Mouse (Mus musculus) 3134 (cell line): ENCODE data around the gene P2rx6.
"Not testable (repeated sequence)": the region's sequence is repeated elsewhere in the genome, so short reads cannot be mapped to it uniquely, and the experiment has no call there.

Experiments
- DNase-seq: peaks from one replicate; pipeline ENCODE4 v3.0.0-alpha.2; 2011; ENCODE audit warnings: low spot score; ENCODE audit not compliant: insufficient read length; ENCODE audit errors: extremely low read depth

The P2rx6 gene

GRCm38 (mm10) chr16:17559396-17560027 is 2.2 kb upstream of the P2rx6 start:
- DNase-seq, result no peak

- no peak for DNase-seq
Measured at GRCm38 (mm10) chr16:17561128-17561750, 446 bp upstream of the P2rx6 start, which contains the start of gene Lrrc74b. Gene Lrrc74b, minus strand, starts transcription at chr16:17561247.

- DNase-seq, result no peak
Measured at GRCm38 (mm10) chr16:17563580-17563979, 1.9 kb downstream of the P2rx6 start.

GRCm38 (mm10) chr16:17564221-17564620 is 2.5 kb downstream of the P2rx6 start:
- DNase-seq, result peak; percentile 30

- DNase-seq, result no peak
Measured at GRCm38 (mm10) chr16:17564771-17565170, 3.1 kb downstream of the P2rx6 start.

GRCm38 (mm10) chr16:17566186-17566585 is 4.5 kb downstream of the P2rx6 start:
- no peak for DNase-seq

GRCm38 (mm10) chr16:17575870-17576824 is 14.5 kb downstream of the P2rx6 start:
- no peak for DNase-seq

- no peak for DNase-seq
Measured at GRCm38 (mm10) chr16:17576825-17577215, 15.1 kb downstream of the P2rx6 start.

- DNase-seq, result no peak
Measured at GRCm38 (mm10) chr16:17583064-17583463, 21.4 kb downstream of the P2rx6 start, which contains the start of gene Slc7a4. Gene Slc7a4, minus strand, starts transcription at chr16:17583214.

- no peak for DNase-seq
Measured at GRCm38 (mm10) chr16:17584555-17584954, 22.9 kb downstream of the P2rx6 start.

GRCm38 (mm10) chr16:17590731-17591130 is 29.0 kb downstream of the P2rx6 start:
- no peak for DNase-seq

GRCm38 (mm10) chr16:17600944-17601562 is 39.4 kb downstream of the P2rx6 start:
- no peak for DNase-seq

GRCm38 (mm10) chr16:17604941-17605340 is 43.3 kb downstream of the P2rx6 start:
- DNase-seq, result no peak

GRCm38 (mm10) chr16:17605684-17606083 is 44.0 kb downstream of the P2rx6 start:
- DNase-seq, result no peak

GRCm38 (mm10) chr16:17611383-17611782 is 49.7 kb downstream of the P2rx6 start:
- DNase-seq, result peak; percentile 28

GRCm38 (mm10) chr16:17614740-17615139 is 53.1 kb downstream of the P2rx6 start:
- DNase-seq, result not testable (repeated sequence)

GRCm38 (mm10) chr16:17616212-17616611 is 54.5 kb downstream of the P2rx6 start:
- DNase-seq, result no peak

- DNase-seq, result peak; percentile 59
Measured at GRCm38 (mm10) chr16:17617922-17618565, 56.4 kb downstream of the P2rx6 start.

- DNase-seq, result peak; percentile 86
Measured at GRCm38 (mm10) chr16:17619198-17620105, 57.8 kb downstream of the P2rx6 start, which contains the start of gene Smpd4. Gene Smpd4, plus strand, starts transcription at chr16:17619354.
